Mouse (Mus musculus) midbrain, postnatal 0 days (tissue): ENCODE results near the gene 4930438A08Rik. TPM values are rescaled to one million over a fixed set of nuclear protein-coding genes. Genes with fewer than 3 reads are reported as not detected.
A peak's percentile ranks its signal among the peaks of the same experiment; 100 is the strongest.

Experiments used
- ATAC-seq: fragments of 200-750 bp; cut with Nextera tagmentation; 2 replicates; pipeline ENCODE4 v1.8.0; 2017; ENCODE audit warnings: moderate number of reproducible peaks, mild to moderate bottlenecking, moderate TSS enrichment, moderate library complexity; ENCODE audit not compliant: low FRiP score
- DNase-seq: peaks from one replicate; pipeline ENCODE4 v3.0.0-alpha.2; 2015; ENCODE audit warnings: low spot score
- H3K27ac ChIP-seq: fragments of 300-500 bp; sonication (generic); 2 replicates; pipeline ENCODE4 v1.5.1; 2014; ENCODE audit warnings: low read depth, mild to moderate bottlenecking, low read length, mixed read lengths
- H3K27me3 ChIP-seq: fragments of 300-500 bp; sonication (generic); 2 replicates; pipeline ENCODE4 v1.6.1; 2014; ENCODE audit warnings: low read length, control low read depth, mixed read lengths; ENCODE audit not compliant: insufficient read depth
- H3K36me3 ChIP-seq: fragments of 300-500 bp; sonication (generic); 2 replicates; pipeline ENCODE4 v1.6.1; 2014; ENCODE audit warnings: low read length, control low read depth, mixed read lengths; ENCODE audit not compliant: insufficient read depth
- H3K4me1 ChIP-seq: fragments of 300-500 bp; sonication (generic); 2 replicates; pipeline ENCODE4 v1.6.1; 2014; ENCODE audit warnings: mild to moderate bottlenecking, control low read depth, antibody characterized with exemption, low read length, mixed read lengths; ENCODE audit not compliant: insufficient read depth
- H3K4me2 ChIP-seq: fragments of 300-500 bp; sonication (generic); 2 replicates; pipeline ENCODE4 v1.6.1; 2014; ENCODE audit warnings: low read depth, mild to moderate bottlenecking, low read length, mixed read lengths; ENCODE audit not compliant: poor library complexity, severe bottlenecking
- H3K4me3 ChIP-seq: fragments of 300-500 bp; sonication (generic); 2 replicates; pipeline ENCODE4 v1.5.1; 2014; ENCODE audit warnings: low read depth, mild to moderate bottlenecking, low read length, moderate library complexity
- H3K9ac ChIP-seq: fragments of 300-500 bp; sonication (generic); replicated peaks from 2 replicates; pipeline ENCODE4 v1.6.1; 2014; ENCODE audit warnings: mild to moderate bottlenecking, low read length, moderate library complexity, mixed read lengths; ENCODE audit not compliant: poor library complexity, severe bottlenecking
- H3K9me3 ChIP-seq: fragments of 300-500 bp; sonication (generic); 2 replicates; pipeline ENCODE4 v1.6.1; 2016; ENCODE audit warnings: low read length, control low read depth
- CTCF ChIP-seq: IDR thresholded peaks from 2 replicates; pipeline ENCODE4 v1.5.1; 2016; ENCODE audit warnings: antibody characterized with exemption, mild to moderate bottlenecking
- WGBS: fragments of 180-500 bp; shearing (Covaris S2); extraction: QIAGEN DNeasy Blood & Tissue Kit; methylation state at CpG from one replicate; pipeline ENCODE4 v1.1.7; 2014; 5-methylcytosine and 5-hydroxymethylcytosine counted together
- polyA plus RNA-seq: library from polyadenylated mRNA; unstranded; fragments of >200 nt; fragmentation: Nextera tagmentation; extraction: Ambion mirVana; gene quantifications from 2 replicates; pipeline ENCODE4 v1.2.1, GENCODE M21; 2015
- total RNA-seq: library from RNA; depleted of rRNA; stranded (reverse); fragments of >200 nt; gene quantifications from 2 replicates; pipeline ENCODE4 v1.2.3, GENCODE M21; 2014; rRNA removed

Gene 4930438A08Rik
- total and polyA plus RNA-seq, 2 experiments from 2014 or later, result 0.38 TPM; not detected in 1

- H3K4me2 ChIP-seq, result peak overlapping the region; percentile 56
- 0% methylated on average over 21 of the region's 21 CpGs for WGBS
- H3K36me3 ChIP-seq, result peaks cover 12% of the 10 kb centered on the region; the same call in 1 of the 2 replicates
- H3K27me3 ChIP-seq, result no peaks in the 10 kb centered on the region
- H3K4me1 ChIP-seq, result peaks cover 21% of the 10 kb centered on the region
- TF ChIP-seq CTCF, result peak; percentile 20
- no peaks in the 10 kb centered on the region for H3K9me3 ChIP-seq
- DNase-seq (peak; percentile 19), ATAC-seq (peak; percentile 38; the same call in 1 of the 2 replicates)
- peak overlapping the region; percentile 70 for H3K4me3 ChIP-seq
- peak overlapping the region; percentile 84 for H3K9ac ChIP-seq
- peak overlapping the region; percentile 77 for H3K27ac ChIP-seq
These were observed 55.3 kb downstream of the 4930438A08Rik start for GRCm38 (mm10) chr11:58329906-58330275.

- no peaks in the 10 kb centered on the region for H3K27me3 ChIP-seq
- H3K4me2 ChIP-seq, result peak within 1 kb of the TSS; percentile 96
These were observed 55.9 kb downstream of the 4930438A08Rik start, which contains the start of the genes Zfp672 and Sh3bp5l for GRCm38 (mm10) chr11:58330276-58331148. Gene Zfp672 (minus strand): TSS chr11:58330339. Gene Sh3bp5l (plus strand): TSS chr11:58330724.

GRCm38 (mm10) chr11:58331149-58331495, 56.5 kb downstream of the 4930438A08Rik start:
- Histone ChIP-seq H3K36me3 (peaks cover 14% of the 10 kb centered on the region; the same call in 1 of the 2 replicates), H3K4me2 (peak overlapping the region; percentile 96), H3K27ac (no peak overlapping the region), H3K27me3 (no peaks in the 10 kb centered on the region), H3K4me1 (peaks cover 21% of the 10 kb centered on the region), H3K4me3 (peak overlapping the region; percentile 70), H3K9ac (peak overlapping the region; percentile 83), H3K9me3 (no peaks in the 10 kb centered on the region)
- WGBS, result 24% methylated on average over 10 of the region's 10 CpGs
- no peak for DNase-seq
- no peak for ATAC-seq
- no peak for TF ChIP-seq CTCF

More at GRCm38 (mm10) chr11:58330276-58331148, 55.9 kb downstream of the 4930438A08Rik start, which contains the start of the genes Zfp672 and Sh3bp5l:
- Histone ChIP-seq H3K4me3 (peak within 1 kb of the TSS; percentile 70), H3K36me3 (peaks cover 12% of the 10 kb centered on the region; the same call in 1 of the 2 replicates), H3K9ac (peak within 1 kb of the TSS; percentile 84), H3K4me1 (peaks cover 21% of the 10 kb centered on the region), H3K27ac (peak within 1 kb of the TSS; percentile 77), H3K9me3 (no peaks in the 10 kb centered on the region)
- TF ChIP-seq CTCF, result no peak; the same call in 1 of the 2 replicates
- WGBS, result under 1% methylated on average over 52 of the region's 52 CpGs
- DNase-seq (peak; percentile 98), ATAC-seq (peak; percentile 95)

GRCm38 (mm10) chr11:58331546-58331945, 56.9 kb downstream of the 4930438A08Rik start:
- DNase-seq (no peak), ATAC-seq (no peak)
- peak overlapping the region; percentile 83 for H3K9ac ChIP-seq
- 87% methylated on average over 6 of the region's 6 CpGs for WGBS
- peaks cover 18% of the 10 kb centered on the region; the same call in 1 of the 2 replicates for H3K36me3 ChIP-seq
- H3K27me3 ChIP-seq, result no peaks in the 10 kb centered on the region
- H3K9me3 ChIP-seq, result no peaks in the 10 kb centered on the region
- H3K4me2 ChIP-seq, result peak overlapping the region; percentile 96
- peak overlapping the region; percentile 70 for H3K4me3 ChIP-seq
- no peak for TF ChIP-seq CTCF
- H3K27ac ChIP-seq, result no peak overlapping the region
- peaks cover 21% of the 10 kb centered on the region for H3K4me1 ChIP-seq

GRCm38 (mm10) chr11:58334746-58335145, 60.1 kb downstream of the 4930438A08Rik start:
- peaks cover 41% of the 10 kb centered on the region for H3K36me3 ChIP-seq
- no peak overlapping the region for H3K4me3 ChIP-seq
- ATAC-seq (no peak), DNase-seq (no peak)
- no peaks in the 10 kb centered on the region for H3K27me3 ChIP-seq
- WGBS, result 71% methylated on average over 3 of the region's 3 CpGs
- H3K27ac ChIP-seq, result no peak overlapping the region
- peaks cover 14% of the 10 kb centered on the region for H3K4me1 ChIP-seq
- H3K4me2 ChIP-seq, result no peak overlapping the region
- H3K9ac ChIP-seq, result no peak overlapping the region
- no peak for TF ChIP-seq CTCF
- H3K9me3 ChIP-seq, result no peaks in the 10 kb centered on the region

Other genes with a start within 250 kb of the 4930438A08Rik start
- gene Gm12248, start 181.7 kb upstream of the 4930438A08Rik start, total RNA-seq, result not detected in 2 replicates
- not detected in 2 replicates for gene Gm12248, start 181.7 kb upstream of the 4930438A08Rik start, polyA plus RNA-seq
- gene Cnot8, start 170.6 kb upstream of the 4930438A08Rik start, total RNA-seq, result 80.0 and 95.9 TPM in 2 replicates
- gene Cnot8, start 170.6 kb upstream of the 4930438A08Rik start, polyA plus RNA-seq, result 88.7 and 89.2 TPM in 2 replicates
- gene Gemin5, start 106.3 kb upstream of the 4930438A08Rik start, total RNA-seq, result 19.2 and 24.0 TPM in 2 replicates
- 8.1 and 9.9 TPM in 2 replicates for gene Gemin5, start 106.3 kb upstream of the 4930438A08Rik start, polyA plus RNA-seq
- 33.5 and 39.6 TPM in 2 replicates for gene Mrpl22, start 103.1 kb upstream of the 4930438A08Rik start, total RNA-seq
- gene Mrpl22, start 103.1 kb upstream of the 4930438A08Rik start, polyA plus RNA-seq, result 88.3 and 96.2 TPM in 2 replicates
- 1.6 and 2.4 TPM in 2 replicates for gene Igtp, start 75.2 kb upstream of the 4930438A08Rik start, total RNA-seq
- 1.9 and 2.7 TPM in 2 replicates for gene Igtp, start 75.2 kb upstream of the 4930438A08Rik start, polyA plus RNA-seq
- gene Irgm2, start 75.2 kb upstream of the 4930438A08Rik start, total RNA-seq, result 0.77 and 2.1 TPM in 2 replicates
- 0.67 and 1.1 TPM in 2 replicates for gene Irgm2, start 75.2 kb upstream of the 4930438A08Rik start, polyA plus RNA-seq
- 24.4 and 26.0 TPM in 2 replicates for gene Zfp692, start 32.3 kb downstream of the 4930438A08Rik start, total RNA-seq
- gene Zfp692, start 32.3 kb downstream of the 4930438A08Rik start, polyA plus RNA-seq, result 20.1 and 22.6 TPM in 2 replicates
- 38.1 and 42.1 TPM in 2 replicates for gene Zfp672, start 55.5 kb downstream of the 4930438A08Rik start, total RNA-seq
- gene Zfp672, start 55.5 kb downstream of the 4930438A08Rik start, polyA plus RNA-seq, result 41.1 and 46.9 TPM in 2 replicates
- gene Sh3bp5l, start 55.9 kb downstream of the 4930438A08Rik start, total RNA-seq, result 44.0 and 53.8 TPM in 2 replicates
- 42.4 and 46.3 TPM in 2 replicates for gene Sh3bp5l, start 55.9 kb downstream of the 4930438A08Rik start, polyA plus RNA-seq
- not detected in 2 replicates for gene Lypd8, start 104.2 kb downstream of the 4930438A08Rik start, total RNA-seq
- not detected in 2 replicates for gene Lypd8, start 104.2 kb downstream of the 4930438A08Rik start, polyA plus RNA-seq
- not detected in 2 replicates for gene 1810065E05Rik, start 146.3 kb downstream of the 4930438A08Rik start, total RNA-seq
- not detected in 2 replicates for gene 1810065E05Rik, start 146.3 kb downstream of the 4930438A08Rik start, polyA plus RNA-seq
- not detected in 2 replicates for gene Gm12253, start 157.8 kb downstream of the 4930438A08Rik start, total RNA-seq
- not detected in 2 replicates for gene Gm12253, start 157.8 kb downstream of the 4930438A08Rik start, polyA plus RNA-seq
- not detected in 2 replicates for gene Lypd9, start 178.1 kb downstream of the 4930438A08Rik start, total RNA-seq
- gene Lypd9, start 178.1 kb downstream of the 4930438A08Rik start, polyA plus RNA-seq, result not detected in 2 replicates
- not detected in 2 replicates for gene Olfr30, start 187.5 kb downstream of the 4930438A08Rik start, total RNA-seq
- not detected in 2 replicates for gene Olfr30, start 187.5 kb downstream of the 4930438A08Rik start, polyA plus RNA-seq
- not detected in 2 replicates for gene Olfr332, start 217.8 kb downstream of the 4930438A08Rik start, total RNA-seq
- not detected in 2 replicates for gene Olfr332, start 217.8 kb downstream of the 4930438A08Rik start, polyA plus RNA-seq
- not detected in 2 replicates for gene Olfr331, start 227.8 kb downstream of the 4930438A08Rik start, total RNA-seq
- not detected in 2 replicates for gene Olfr331, start 227.8 kb downstream of the 4930438A08Rik start, polyA plus RNA-seq